Mouse (Mus musculus): ENCODE results near the gene Aim2.
"Not testable (repeated sequence)": the region's sequence is repeated elsewhere in the genome, so short reads cannot be mapped to it uniquely, and the experiment has no call there.

The Aim2 gene

GRCm38 (mm10) chr1:173456139-173456754 is 105.6 kb downstream of the Aim2 start:
- peak; percentile 57 for DNase-seq (ENCODE audit: low read depth, low spot score)

GRCm38 (mm10) chr1:173456761-173457160 is 106.1 kb downstream of the Aim2 start:
- no peak for DNase-seq (ENCODE audit: low read depth, low spot score)

GRCm38 (mm10) chr1:173480399-173481181 is 129.9 kb downstream of the Aim2 start:
- DNase-seq (ENCODE audit: low read depth, low spot score) = not testable (repeated sequence)

- DNase-seq (ENCODE audit: low read depth, low spot score) = not testable (repeated sequence)
Measured at GRCm38 (mm10) chr1:173481182-173481574, 130.5 kb downstream of the Aim2 start.

GRCm38 (mm10) chr1:173490812-173491480 is 140.3 kb downstream of the Aim2 start, which contains the start of gene Ifi206:
Gene Ifi206, minus strand, starts transcription at chr1:173491041.
- DNase-seq (ENCODE audit: low read depth, low spot score) = not testable (repeated sequence)

- DNase-seq (ENCODE audit: low read depth, low spot score) = not testable (repeated sequence)
Measured at GRCm38 (mm10) chr1:173491483-173491882, 140.8 kb downstream of the Aim2 start.

GRCm38 (mm10) chr1:173510595-173510994 is 159.9 kb downstream of the Aim2 start:
- not testable (repeated sequence) for DNase-seq (ENCODE audit: low read depth, low spot score)

Data from forelimb bud, embryonic 11.5 days (tissue).